Mouse (Mus musculus): ENCODE measurements around the gene Slc2a9.

Gene Slc2a9

DNA sequence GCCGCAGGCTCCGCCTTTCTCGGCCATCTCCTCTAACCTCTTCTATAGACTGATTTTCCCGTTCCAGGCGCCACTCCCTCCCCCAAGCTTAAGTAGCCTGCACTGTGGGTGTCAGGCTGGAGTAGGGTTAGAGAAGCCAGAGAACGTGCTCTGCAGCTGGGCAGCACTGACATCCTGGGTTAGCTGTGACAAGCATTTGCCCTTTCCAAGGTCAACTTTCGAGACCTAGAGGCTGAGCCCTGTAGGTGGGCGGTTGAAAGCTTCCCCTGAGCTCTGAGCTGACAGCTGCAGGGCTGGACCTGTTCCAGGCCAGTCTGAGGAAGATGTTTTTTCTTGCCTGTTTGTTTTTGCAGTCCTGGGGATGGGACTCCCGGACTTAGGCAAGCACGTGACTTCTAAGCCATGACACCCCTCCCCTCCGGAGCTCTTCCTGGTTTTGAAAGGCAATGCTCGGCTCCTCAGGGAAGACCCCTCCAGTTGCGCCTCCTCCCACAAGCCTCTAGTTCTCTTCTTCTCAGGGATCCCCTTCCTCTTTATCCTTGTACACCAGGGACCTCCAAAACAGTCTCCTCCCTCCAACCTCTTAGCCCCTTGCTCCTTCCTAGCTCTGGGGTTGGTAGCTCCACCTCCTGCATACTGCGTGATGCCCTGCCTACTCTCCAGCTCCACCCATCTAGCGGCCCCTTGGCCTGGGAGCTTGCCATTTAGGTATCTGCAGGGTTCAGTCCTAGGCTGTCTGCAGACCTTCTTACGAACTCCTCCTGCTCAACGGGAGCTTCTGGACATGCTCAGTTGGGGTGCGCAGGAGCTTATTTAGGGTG lies 136.1 kb downstream of the Slc2a9 start:
- DNase-seq, result peak; percentile 35

DNA sequence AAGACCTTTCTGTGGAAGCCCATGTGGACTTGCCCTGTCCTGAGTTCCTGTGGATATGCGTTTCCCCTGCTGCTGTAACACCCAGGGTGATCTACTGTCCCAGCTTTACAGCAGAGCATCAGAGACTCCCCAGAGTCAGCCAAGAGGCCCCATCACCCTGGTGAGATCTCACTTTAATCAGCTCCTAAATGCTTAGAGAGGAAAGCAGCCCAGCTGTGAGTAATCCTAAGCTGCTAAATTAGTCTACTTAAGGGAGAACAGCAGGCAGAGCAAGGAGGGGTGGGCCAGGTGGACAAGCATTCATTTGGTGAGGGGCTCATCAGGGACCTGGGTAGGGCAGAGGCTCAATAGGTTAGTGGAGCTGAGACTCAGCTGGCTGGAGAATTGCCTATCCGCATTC lies 137.4 kb downstream of the Slc2a9 start:
- no peak for DNase-seq

DNA sequence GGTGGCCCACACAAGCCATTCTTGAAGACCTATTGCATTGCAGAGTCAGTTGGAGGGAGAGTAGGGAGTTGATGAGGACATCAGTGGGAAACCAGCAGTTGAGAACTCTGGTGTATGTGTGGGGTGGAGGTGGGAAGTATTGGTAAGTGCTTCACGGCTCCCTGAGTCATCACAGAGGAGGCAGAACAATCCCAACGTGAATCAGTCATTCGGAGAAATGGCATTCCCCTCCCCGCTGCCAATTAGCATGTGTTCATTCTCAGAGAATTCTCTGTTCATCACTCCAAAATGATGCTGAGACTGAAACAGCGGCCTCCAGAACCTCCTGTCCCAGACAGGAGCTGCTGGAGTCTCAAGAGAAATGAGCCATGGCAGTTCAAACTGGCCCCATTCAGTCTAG lies 138.5 kb downstream of the Slc2a9 start:
- no peak for DNase-seq

DNA sequence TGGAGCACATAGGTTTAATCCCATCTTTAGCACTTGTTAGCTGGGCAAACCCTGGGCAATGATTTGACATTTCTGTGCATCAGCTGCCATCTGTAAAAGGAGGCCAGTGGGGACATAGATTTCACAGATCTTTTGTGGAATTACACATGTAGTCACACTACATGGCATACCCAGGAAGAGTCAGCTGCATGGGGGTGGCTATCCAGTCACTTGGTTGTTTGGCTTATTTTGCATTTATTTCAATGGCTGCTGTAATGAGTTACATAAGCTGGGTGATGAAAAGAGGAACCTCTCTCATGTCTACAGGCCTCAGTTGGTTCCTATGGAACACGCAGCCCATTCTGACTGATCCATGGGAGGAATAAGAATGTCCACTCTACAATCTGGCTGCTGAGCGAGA lies 143.2 kb downstream of the Slc2a9 start:
- DNase-seq, result no peak

DNA sequence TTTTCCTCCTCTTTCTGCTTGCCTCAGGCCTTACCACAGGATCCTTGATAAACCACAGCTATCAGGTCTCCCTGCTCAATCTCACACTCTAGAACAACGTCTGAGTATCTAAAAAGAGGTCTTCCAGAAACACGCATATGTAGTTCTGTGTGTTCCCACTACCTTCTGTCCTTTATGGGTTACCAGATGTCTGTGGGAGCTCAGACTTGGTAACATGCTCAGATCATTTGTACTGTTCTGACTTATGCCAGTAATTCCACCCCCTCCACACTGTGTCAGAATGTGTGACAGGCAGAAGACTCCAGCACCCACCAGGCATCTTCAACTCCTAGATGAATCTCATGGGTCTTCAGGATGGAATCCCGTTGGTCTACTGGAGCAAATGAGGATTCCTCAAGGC lies 146.0 kb downstream of the Slc2a9 start:
- no peak for DNase-seq

DNA sequence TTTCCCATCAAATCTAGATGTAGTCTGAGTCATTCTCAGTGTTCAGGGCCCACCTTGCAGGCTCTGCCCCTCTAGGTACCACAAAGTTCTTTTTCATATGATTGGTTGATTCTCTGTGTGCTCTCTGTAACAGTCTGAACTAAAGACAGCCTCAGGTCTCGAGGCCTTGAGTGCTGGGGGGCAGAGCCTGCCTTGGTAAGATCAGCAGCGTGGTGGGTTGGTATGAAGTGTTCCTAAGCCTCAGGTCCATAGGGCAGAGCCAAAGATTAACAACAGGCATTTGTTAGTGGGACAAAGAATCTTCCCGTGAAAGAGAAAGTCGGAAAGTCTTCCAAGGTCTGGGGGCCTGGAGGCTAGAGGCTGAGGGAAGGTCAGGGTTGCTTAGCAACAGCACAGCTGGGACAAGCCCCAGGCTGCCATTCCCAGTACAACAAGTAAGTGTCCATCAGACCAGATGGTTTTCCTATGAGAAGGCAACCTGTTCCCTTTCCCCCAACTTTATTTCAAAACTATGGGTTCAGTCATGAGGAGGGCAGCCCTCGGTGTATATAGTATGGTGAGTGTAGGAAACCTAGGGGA lies 152.5 kb downstream of the Slc2a9 start:
- DNase-seq, result no peak

DNA sequence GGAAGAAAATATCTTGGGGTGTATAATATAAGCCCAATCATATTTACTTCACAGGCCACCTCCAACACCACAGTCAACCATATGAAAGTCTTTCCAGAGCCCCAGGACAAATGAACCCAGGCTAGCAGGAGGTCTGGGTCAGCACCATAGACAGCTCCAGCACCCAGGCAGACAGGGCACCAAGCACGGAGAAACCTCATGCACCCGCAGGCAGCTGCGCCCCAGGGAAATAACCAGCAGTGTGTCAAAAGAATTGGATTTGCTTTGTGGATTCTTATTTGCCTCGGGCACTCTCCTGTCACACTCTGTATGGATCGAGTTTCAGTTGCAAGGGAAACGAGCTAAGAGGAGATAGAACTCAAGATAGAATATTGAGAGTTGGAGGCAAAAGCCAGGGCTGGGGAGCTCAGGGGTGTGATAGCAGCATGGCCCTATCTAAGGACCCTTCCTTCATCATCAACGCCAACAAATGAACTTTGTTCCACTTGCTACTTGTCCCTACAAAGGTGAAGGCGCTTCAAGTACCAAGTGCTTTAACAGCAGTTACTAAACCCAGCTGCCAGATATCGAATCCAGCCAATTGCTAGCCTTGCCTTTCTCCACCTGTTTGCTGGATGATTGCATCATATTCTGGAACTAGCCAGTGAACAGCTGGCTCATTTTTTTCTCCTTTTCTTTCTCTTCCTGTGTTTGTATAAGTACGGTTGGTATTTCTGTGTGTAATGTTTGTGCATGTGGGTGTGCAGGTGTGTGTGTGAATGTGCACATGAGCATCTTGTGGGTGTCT lies 156.1 kb downstream of the Slc2a9 start:
- DNase-seq, result peak; percentile 8

DNA sequence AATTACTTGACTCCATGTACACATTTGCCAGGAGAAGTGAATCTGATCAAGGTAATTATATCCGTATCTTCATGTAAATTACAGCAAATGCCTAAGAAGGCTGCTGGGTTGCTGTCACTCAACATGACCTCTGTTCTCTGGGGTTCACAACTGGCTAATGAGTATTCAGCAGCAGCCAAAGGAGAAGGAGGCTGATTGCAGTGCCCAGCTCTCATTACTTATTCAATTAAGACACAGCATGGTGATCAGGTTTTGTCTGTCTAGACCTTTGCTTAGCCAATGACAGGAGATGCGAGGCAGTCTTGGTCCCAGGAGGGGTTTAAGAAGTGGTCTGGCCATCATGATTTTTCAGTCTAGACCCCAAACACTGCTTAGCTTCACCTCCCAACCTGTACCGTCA lies 159.8 kb downstream of the Slc2a9 start:
- DNase-seq, result no peak

DNA sequence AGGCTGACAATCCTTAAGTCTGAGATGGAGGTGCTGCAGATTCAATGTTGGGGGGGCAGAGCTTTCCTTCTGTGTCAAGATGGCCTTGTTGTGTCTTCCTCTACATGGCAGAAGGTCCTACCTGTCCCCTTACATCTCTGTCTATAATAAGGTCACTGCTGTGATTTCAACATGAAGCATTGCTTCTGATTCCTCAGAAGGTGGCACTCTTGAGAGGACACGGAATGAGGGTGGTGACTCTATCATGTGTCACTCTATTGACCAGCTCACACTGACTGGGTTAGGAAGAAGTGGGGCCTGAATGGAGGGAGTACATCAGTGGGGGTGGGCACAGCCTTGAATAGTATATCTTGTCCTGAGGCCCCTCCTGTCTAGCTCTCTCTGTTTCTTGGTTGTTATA lies 168.4 kb downstream of the Slc2a9 start:
- no peak for DNase-seq

DNA sequence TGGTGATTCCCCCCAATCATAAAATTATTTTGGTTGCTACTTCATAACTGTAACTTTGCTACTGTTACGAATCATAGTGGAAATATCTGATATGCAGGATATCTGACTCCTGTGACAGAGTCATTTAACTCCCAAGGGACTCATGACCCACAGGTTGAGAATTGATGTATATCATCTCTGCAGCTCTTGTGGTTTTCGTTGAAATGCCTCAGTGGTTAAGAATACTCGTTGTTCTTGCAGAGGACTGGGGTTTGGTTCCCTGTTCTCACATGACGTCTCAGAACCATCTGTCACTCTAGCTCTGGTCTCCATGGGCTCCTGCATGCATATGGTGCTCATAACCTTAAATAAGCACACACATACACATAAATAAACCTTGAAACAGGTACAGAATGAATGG lies 169.6 kb downstream of the Slc2a9 start:
- DNase-seq, result no peak

DNA sequence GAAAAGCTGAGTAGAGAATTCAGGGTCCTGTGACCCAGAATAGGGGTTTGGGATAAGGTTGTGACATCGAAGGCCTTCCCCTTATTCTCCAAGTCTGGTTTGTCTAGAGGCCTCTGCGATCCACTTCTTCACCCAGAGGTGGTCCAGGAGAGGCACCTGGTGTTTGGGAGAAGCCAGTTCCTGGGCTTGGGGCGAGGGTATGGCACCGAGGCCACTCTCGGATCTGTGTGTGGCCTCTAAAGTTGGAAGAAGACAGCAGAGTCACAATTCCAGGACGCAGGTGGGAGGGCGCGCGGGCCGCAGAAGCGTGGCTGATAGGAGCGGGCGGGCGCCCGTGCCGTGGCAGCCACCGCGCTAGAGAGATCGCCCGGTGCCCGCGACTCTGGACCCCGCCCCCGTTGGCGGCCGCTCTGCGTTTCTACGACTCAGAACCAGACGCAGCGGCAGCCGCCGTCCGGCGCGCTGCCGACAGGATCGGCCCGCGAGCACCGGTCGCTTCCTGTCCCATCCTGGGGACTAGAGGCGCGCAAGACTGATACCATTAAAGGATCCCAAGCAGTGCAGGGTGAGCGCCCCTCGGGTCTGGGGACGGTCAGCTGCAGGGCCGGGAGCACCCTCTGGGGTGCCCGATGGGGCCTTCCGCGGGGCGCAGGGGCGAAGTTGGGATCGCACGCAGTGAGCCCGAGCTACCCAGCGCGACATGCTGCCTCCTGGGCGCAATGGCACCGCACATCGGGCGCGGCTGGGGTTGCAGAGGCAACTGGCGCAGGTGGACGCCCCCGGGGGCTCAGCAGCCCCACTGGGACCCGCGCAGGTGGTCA lies 183.8 kb downstream of the Slc2a9 start, which contains the start of gene Drd5:
TSS of gene Drd5 (plus strand) at position 402 of the 821 bp plus-strand sequence.
- no peak for DNase-seq

DNA sequence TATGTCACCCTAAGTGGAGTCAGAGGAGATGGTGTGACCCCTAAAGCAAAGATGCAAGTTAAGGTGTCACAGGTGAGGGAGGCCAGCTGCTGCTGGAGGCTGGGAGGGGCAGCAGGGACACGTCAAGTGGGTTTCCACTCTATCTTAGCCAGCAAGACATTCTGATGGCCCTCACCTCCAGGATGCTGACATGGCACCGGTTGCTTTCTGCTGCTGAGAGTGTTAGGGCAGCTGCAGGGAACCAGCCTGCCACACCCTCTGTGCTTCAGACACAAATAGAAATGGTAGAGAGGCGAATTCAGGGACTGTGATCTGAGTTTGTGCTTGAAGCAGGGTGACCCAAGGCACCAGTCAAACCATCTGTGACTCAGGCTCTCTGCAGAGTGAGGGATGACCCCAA lies 193.1 kb downstream of the Slc2a9 start:
- no peak for DNase-seq

DNA sequence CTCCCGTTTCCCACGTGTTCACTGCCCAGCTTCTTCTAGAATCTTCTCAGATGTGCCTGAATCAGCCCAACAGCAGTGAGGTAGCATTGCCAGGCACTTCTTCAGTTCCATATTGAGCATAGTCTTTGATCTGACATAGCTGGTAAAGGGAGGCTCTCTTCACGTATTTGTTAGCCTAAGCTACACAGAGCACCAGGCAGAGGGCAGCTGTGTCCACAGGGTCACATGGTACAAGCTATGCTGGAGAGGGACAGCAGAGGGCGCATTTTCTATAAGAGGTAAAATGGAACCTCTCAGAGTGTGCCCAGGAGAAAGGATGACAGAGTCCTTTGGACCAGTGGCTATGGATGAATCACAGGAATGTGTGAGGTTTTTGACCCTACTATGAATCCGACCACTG lies 194.1 kb downstream of the Slc2a9 start:
- DNase-seq, result peak; percentile 70

DNA sequence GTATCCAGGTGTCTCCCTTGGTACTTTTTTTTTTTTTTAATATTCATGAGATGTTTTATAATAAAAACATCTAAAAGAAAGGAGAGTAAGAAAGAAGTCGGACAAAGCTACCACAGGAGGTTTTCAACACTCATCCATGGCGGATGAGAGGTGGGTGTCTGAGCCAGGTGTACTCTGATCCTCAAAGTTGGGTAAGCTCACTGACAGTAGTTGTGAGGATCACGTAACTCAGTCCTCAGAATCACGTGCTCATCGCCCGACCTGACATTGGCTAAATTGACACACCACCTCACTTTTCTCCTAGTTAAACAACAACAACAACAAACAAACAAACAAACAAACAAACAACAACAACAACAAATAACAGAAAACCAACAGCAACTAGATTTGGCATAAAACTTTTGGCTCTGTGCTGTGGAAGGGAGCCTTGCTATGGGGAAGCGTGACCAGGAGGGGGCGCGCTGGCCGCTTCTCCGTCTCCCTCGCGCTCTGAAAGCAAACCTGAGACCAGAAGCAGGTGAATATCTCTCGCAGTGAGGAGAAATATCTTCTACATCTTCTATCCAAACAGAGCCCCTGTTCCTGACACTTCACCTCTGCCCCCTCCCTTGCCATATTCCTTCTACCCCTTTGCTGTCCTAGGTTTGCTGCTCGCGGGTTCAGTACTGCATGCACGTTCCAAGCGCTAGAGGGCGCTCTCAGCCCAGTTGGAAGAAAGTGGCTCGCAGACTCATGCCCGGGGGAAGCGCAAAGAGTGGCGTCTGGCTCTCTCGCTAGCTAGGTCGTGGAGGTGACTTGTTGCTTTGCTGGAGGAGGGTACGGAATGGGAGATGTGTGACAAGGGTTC lies 195.5 kb downstream of the Slc2a9 start:
- DNase-seq, result peak; percentile 92

DNA sequence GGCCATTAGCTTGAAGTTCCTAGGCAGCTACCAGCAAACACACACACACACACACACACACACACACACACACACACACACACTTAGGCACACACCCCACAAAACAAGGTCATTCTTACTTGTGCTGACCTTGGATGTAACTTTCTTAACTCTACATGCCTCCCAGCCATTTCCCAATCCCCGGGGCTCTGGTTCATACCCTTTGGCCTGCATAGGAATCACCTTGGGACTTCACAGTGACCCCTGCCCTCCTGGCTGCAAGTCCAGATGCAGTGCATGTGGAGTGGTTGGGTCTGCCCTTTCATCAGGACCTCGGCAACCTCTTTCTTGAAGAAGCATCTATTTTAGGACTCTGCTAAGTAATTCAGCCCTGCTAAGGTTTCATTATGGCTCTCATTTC lies 197.7 kb downstream of the Slc2a9 start:
- no peak for DNase-seq

DNA sequence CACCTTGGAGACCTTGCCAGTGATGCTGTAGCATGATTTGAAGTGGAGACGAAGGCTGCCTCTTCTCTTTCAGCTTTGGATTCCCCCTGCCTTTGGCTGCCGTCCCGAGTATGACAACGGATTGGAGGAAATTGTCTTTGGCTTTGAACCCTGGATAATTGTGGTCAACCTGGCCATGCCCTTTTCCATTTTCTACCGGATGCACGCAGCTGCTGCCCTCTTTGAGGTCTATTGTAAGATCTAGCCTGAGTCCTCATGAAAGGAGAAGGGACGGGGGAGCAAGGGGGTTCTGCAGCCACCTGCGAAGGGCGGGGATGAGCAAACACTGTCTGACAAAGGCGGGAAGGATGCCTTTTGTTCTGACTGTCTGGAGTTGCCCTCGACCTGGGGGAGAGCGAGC lies 200.3 kb downstream of the Slc2a9 start:
- DNase-seq, result no peak

DNA sequence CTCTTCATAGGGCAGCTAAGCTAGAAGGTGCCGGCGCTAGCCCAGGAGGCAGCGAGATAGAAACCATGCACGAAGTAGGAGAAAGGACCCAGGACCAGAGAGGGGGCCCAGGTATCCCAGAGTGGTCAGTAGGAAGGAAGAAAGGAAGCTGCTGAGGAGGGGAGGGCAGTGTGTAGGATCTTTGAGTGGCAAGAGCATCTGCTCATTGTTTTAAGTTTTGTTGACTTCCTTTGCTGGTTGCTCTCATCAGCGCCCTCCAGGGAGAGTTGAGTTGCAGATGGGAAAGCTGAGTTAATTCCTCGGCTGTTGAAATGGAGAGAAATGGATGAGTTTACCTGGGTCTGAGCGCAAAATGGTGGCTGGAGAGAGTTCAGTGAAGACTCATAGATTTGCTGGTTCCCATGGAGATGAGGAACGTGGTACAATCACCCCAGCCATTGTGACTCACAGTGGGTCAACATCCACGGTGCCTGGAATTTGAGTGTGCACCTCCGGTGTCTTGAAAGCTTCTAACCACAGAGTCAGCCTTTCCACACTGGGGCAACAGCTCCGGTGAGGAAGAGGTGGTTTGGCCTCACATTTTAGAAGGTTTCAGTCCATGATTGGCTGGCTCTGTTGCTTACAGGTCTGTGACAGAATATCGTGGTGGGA lies 201.1 kb downstream of the Slc2a9 start:
- no peak for DNase-seq

All from lung, postnatal 14 days (tissue).